15 mouse cellular contexts compared by ENCODE assay signal in genomic region chr3:98049671-98050070, GRCm38 (mm10).
"Had no signal": no experiment of that assay in that cellular context is flagged by ENCODE, and none has a peak within 500 bp of the region (broad histone marks: within the 10 kb centered on the region; RNA-seq: fewer than 3 reads in every experiment).

No protein-coding gene starts in this region.

- H3K4me3 ChIP-seq: lung, embryonic 15.5 days; megakaryocyte, embryonic 14.5 days; midbrain, embryonic 13.5 days; midbrain, embryonic 15.5 days; neural tube, embryonic 12.5 days; stomach, embryonic 15.5 days had no signal

- DNase-seq: lung, postnatal 14 days; lung, postnatal 36 days; right cerebral cortex, postnatal 14 days; thymus, adult 2 months; thymus, postnatal 25 days; thymus, postnatal 4 days had no signal

- H3K27ac ChIP-seq: lung, embryonic 15.5 days; macrophage; midbrain, embryonic 13.5 days; midbrain, embryonic 15.5 days; neural tube, embryonic 12.5 days; stomach, embryonic 15.5 days; stomach, postnatal 0 days had no signal

- H3K36me3 ChIP-seq: lung, embryonic 15.5 days; midbrain, embryonic 13.5 days; midbrain, embryonic 15.5 days; neural tube, embryonic 12.5 days; stomach, embryonic 15.5 days had no signal

- H3K4me2 ChIP-seq: lung, embryonic 15.5 days; midbrain, embryonic 11.5 days; midbrain, embryonic 13.5 days; midbrain, embryonic 15.5 days; neural tube, embryonic 12.5 days; stomach, embryonic 15.5 days had no signal

- ATAC-seq: midbrain, embryonic 13.5 days; midbrain, embryonic 15.5 days had no signal

- H3K9ac ChIP-seq: lung, embryonic 15.5 days; midbrain, embryonic 13.5 days; midbrain, embryonic 15.5 days; neural tube, embryonic 12.5 days; stomach, embryonic 15.5 days had no signal

- H3K27me3 ChIP-seq: lung, embryonic 15.5 days; megakaryocyte, embryonic 14.5 days; midbrain, embryonic 13.5 days; midbrain, embryonic 15.5 days; neural tube, embryonic 12.5 days; stomach, embryonic 15.5 days had no signal

- H3K9me3 ChIP-seq: lung, embryonic 15.5 days; megakaryocyte, embryonic 14.5 days; midbrain, embryonic 13.5 days; midbrain, embryonic 15.5 days; neural tube, embryonic 12.5 days; stomach, embryonic 15.5 days had no signal
